In the genomic region with DNA sequence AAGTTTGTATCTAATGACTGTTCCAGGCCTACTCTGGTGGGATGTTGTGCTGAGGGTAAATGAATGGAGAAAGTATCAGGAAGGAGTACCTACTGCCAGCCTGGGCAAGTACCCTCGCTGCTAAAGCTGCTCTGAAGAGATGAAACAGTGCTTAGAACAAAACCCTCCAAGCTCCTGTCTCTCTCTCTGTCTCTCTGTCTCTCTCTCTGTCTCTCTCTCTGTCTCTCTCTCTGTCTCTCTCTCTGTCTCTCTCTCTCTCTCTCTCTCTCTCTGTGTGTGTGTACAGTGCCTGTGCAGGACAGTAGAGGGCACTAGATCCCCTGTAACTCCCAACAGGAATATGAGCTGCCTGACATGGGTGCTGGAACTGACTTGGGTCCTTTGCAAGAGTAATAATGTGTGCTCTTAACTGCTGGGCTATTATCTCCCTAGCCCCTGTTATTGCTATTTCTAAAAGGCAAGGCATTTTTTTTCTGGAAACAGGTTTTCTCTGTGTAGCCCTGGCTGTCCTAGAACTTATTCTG, we compare ENCODE assay signal across 8 mouse cellular contexts. TPM values are rescaled to one million over a fixed set of nuclear protein-coding genes. Genes with fewer than 3 reads are reported as not detected.
DNase-seq lines count a peak whose midpoint lies in the region; ATAC-seq lines count a peak whose summit lies in the region.

No protein-coding gene starts in this region.

- no peak overlapping the region for H3K4me2 ChIP-seq in hindbrain, embryonic 11.5 days (replicated peaks; ENCODE audit: low read depth, low read length)

- DNase-seq in kidney, adult 9 months: peak; percentile 21
- no peak for DNase-seq in kidney, adult 18-20 months
- peak; percentile 74 for DNase-seq in NIH3T3 (ENCODE audit: low read depth)
- DNase-seq in hindbrain, embryonic 11.5 days (ENCODE audit: low spot score): peak; percentile 30
- peak; percentile 22 for DNase-seq in lung, postnatal 36 days
- DNase-seq in cerebellum, postnatal 14 days: no peak
- DNase-seq in adrenal gland, postnatal 4 days (ENCODE audit: low spot score in 2 of 2): no peak
- no peak for DNase-seq in spleen, adult 12 weeks (ENCODE audit: low spot score)

- H3K9ac ChIP-seq in hindbrain, embryonic 11.5 days (ENCODE audit: low read depth, low read length): no peak overlapping the region

- H3K4me1 ChIP-seq in hindbrain, embryonic 11.5 days (replicated peaks; ENCODE audit: control insufficient read depth, insufficient read depth, low read length): peaks cover 4% of the 10 kb centered on the region; the same call in 1 of the 2 replicates

- H3K36me3 ChIP-seq in hindbrain, embryonic 11.5 days (ENCODE audit: control insufficient read depth, insufficient read depth, low read length): peaks cover 5% of the 10 kb centered on the region; the same call in 1 of the 2 replicates

- 81% methylated on average over 1 of the region's 1 CpGs for WGBS in hindbrain, embryonic 11.5 days

- no peak overlapping the region for H3K27ac ChIP-seq in hindbrain, embryonic 11.5 days (ENCODE audit: low read depth, low read length)

- no peak for ATAC-seq in hindbrain, embryonic 11.5 days (ENCODE audit: low FRiP score)

- H3K9me3 ChIP-seq in hindbrain, embryonic 11.5 days (ENCODE audit: control insufficient read depth, low read length): no peaks in the 10 kb centered on the region

- H3K4me3 ChIP-seq in hindbrain, embryonic 11.5 days (ENCODE audit: low read depth, low read length): no peak overlapping the region

- H3K27me3 ChIP-seq in hindbrain, embryonic 11.5 days (ENCODE audit: control insufficient read depth, insufficient read depth, low read length): no peaks in the 10 kb centered on the region

RNA-seq across cellular contexts. Expression of a gene that starts 2.3 kb away (rescaled TPM):
- polyA plus RNA-seq in hindbrain, embryonic 11.5 days (2014; fragmentation: Nextera tagmentation; extraction: Ambion mirVana): 63.3 and 65.0 TPM in 2 replicates
- total RNA-seq in adrenal gland, postnatal 4 days (2021): 10 to 100 TPM; 32.6 to 38.2 TPM

RNA-seq across cellular contexts. Expression of a gene that starts 5.7 kb away (rescaled TPM):
- polyA plus RNA-seq in hindbrain, embryonic 11.5 days (2014; fragmentation: Nextera tagmentation; extraction: Ambion mirVana): 0.61 and 0.62 TPM in 2 replicates
- total RNA-seq in adrenal gland, postnatal 4 days (2021): under 1 TPM; 0.65 to 0.70 TPM

Comparison
In these comparisons a context has a peak if more than half of its experiments do, and no peak if none do; other contexts are left out.
1. DNase-seq: peak in kidney, adult 9 months (single experiment), NIH3T3 (single experiment), hindbrain, embryonic 11.5 days (single experiment) and lung, postnatal 36 days (single experiment); none in kidney, adult 18-20 months (single experiment), cerebellum, postnatal 14 days (0 of 2), adrenal gland, postnatal 4 days (0 of 2) and spleen, adult 12 weeks (single experiment).